Mouse (Mus musculus): ENCODE results near the gene Zfp617. TPM values are rescaled to one million over a fixed set of nuclear protein-coding genes. Genes with fewer than 3 reads are reported as not detected.
"Not testable (repeated sequence)": the region's sequence is repeated elsewhere in the genome, so short reads cannot be mapped to it uniquely, and the experiment has no call there.

The Zfp617 gene
- total RNA-seq (2015) = 19.6 and 21.4 TPM in 2 replicates
- 9.7 and 12.6 TPM in 2 replicates for total RNA-seq (2017)

GRCm38 (mm10) chr8:71908309-71909261, at the start of gene Zfp617, which contains the start of gene Zfp882:
TSS of gene Zfp617 (plus strand) at chr8:71908635.
TSS of gene Zfp882 (plus strand) at chr8:71908608.
- ATAC-seq (replicated peaks; ENCODE audit: poor library complexity) = peak; percentile 94

- ATAC-seq (replicated peaks; ENCODE audit: poor library complexity) = not testable (repeated sequence)
These were observed 46.9 kb upstream of the Zfp617 start for GRCm38 (mm10) chr8:71861551-71861950.

- ATAC-seq (replicated peaks; ENCODE audit: poor library complexity) = not testable (repeated sequence)
These were observed 46.4 kb upstream of the Zfp617 start for GRCm38 (mm10) chr8:71862038-71862437.

GRCm38 (mm10) chr8:71881618-71882274, 26.7 kb upstream of the Zfp617 start, which contains the start of gene Zfp709:
TSS of gene Zfp709 (plus strand) at chr8:71882019.
- ATAC-seq (replicated peaks; ENCODE audit: poor library complexity) = peak; percentile 96

- ATAC-seq (replicated peaks; ENCODE audit: poor library complexity) = not testable (repeated sequence)
These were observed 7.8 kb upstream of the Zfp617 start for GRCm38 (mm10) chr8:71900666-71901065.

DNA sequence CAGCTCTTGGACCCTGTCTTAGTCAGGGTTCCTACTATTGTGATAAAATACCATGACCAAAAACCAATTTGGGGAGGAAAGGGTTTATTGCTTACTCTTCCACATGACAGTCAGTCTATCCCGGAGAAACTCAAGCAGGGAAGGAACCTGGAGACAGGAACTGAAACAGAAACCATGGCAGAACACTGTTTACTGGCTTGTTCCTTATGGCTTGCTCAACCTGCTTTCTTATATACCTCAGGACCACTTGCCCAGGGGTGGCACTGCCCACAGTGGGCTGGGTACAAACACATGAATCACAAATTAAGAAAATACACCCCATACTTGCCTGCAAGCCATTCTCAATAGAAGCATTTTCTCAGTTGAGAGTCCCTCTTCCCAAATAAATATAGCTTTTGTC, 5.4 kb upstream of the Zfp617 start:
- not testable (repeated sequence) for ATAC-seq (replicated peaks; ENCODE audit: poor library complexity)

DNA sequence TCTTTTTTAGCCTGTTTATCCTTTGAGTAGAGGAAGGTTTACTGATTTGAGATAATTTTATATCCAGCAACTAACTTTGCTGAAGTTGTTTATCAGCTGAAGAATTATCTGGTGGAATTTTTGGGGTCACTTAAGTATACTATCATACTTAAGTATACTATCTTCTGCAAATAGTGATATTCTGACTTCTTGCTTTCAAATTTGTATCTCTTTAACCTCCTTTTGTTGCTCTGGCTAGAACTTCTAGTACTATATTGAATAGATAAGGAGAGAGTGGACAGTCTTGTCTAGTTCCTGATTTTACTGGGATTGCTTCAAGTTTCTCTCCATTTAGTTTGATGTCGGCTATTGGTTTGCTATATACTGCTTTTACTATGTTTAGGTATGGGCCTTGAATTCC, 1.6 kb upstream of the Zfp617 start:
- ATAC-seq (replicated peaks; ENCODE audit: poor library complexity) = no peak

- no peak for ATAC-seq (replicated peaks; ENCODE audit: poor library complexity)
These were observed 607 bp upstream of the Zfp617 start for GRCm38 (mm10) chr8:71907798-71908257.

DNA sequence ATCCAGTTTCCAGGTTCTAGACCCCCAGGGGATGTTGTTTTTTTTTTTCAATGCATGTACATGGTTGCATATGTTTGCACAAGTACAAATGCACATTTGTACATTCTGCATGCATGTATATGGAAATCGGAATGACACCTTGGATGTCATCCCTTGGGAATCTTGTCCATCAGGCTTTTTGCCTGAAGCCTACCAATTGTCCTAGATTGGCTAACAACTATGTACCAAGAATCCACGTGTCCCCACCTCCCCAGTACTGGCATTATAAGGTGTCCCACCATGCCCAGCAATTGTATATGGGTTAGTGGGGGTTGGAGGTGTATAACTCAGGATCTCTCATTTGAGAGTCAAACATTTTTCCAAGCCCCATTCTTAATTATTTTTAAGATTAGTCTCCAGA, 3.9 kb downstream of the Zfp617 start:
- ATAC-seq (replicated peaks; ENCODE audit: poor library complexity) = no peak

- ATAC-seq (replicated peaks; ENCODE audit: poor library complexity) = peak; percentile 98
These were observed 14.3 kb downstream of the Zfp617 start for GRCm38 (mm10) chr8:71922567-71923401.

DNA sequence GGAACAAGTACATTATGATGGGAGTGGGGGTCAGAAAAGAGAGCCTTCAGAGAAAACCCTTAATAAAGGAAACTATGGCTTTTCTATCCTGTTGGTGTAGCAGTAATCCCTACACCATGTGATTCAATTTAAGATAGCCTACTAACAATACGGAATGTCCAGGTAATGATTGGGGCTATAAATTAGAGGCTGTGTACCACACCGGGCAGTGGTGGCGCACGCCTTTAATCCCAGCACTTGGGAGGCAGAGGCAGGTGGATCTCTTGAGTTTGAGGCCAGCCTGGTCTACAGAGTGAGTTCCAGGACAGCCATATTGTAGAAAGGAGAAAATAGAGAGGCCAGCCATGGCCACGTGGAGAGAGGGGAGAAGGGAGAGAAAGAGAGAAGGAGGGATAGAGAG, 17.4 kb downstream of the Zfp617 start:
- ATAC-seq (replicated peaks; ENCODE audit: poor library complexity) = no peak

DNA sequence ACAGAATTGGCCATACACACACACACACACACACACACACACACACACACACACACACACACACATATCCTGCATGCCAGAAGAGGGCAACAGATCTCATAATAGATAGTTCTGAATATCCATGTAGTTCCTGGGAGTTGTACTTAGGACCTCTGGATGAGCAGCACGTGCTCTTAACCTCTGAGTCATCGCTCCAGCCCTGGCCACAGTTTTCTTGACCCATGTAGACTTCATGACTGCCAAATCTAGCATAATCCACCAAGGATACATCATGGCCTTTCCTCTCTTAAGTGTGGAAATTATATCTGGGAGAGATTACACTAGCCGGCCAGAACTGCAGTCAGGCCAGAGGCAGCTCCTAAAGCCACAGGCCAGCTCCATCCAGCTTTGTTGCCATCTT, 18.1 kb downstream of the Zfp617 start:
- ATAC-seq (replicated peaks; ENCODE audit: poor library complexity) = no peak

GRCm38 (mm10) chr8:71927779-71928178, 19.3 kb downstream of the Zfp617 start:
- ATAC-seq (replicated peaks; ENCODE audit: poor library complexity) = peak; percentile 64

- ATAC-seq (replicated peaks; ENCODE audit: poor library complexity) = not testable (repeated sequence)
These were observed 29.6 kb downstream of the Zfp617 start for GRCm38 (mm10) chr8:71938037-71938436.

GRCm38 (mm10) chr8:71940293-71941208, 32.1 kb downstream of the Zfp617 start:
- peak; percentile 94 for ATAC-seq (replicated peaks; ENCODE audit: poor library complexity)

GRCm38 (mm10) chr8:71941776-71942175, 33.3 kb downstream of the Zfp617 start:
- ATAC-seq (replicated peaks; ENCODE audit: poor library complexity) = peak; percentile 49

GRCm38 (mm10) chr8:71948624-71949023, 40.2 kb downstream of the Zfp617 start:
- no peak for ATAC-seq (replicated peaks; ENCODE audit: poor library complexity)

GRCm38 (mm10) chr8:71950482-71951221, 42.2 kb downstream of the Zfp617 start, which contains the start of gene Zfp961:
TSS of gene Zfp961 (plus strand) at chr8:71951038.
- peak; percentile 99 for ATAC-seq (replicated peaks; ENCODE audit: poor library complexity)
